16 mouse cellular contexts compared by ENCODE assay signal in the genomic region with DNA sequence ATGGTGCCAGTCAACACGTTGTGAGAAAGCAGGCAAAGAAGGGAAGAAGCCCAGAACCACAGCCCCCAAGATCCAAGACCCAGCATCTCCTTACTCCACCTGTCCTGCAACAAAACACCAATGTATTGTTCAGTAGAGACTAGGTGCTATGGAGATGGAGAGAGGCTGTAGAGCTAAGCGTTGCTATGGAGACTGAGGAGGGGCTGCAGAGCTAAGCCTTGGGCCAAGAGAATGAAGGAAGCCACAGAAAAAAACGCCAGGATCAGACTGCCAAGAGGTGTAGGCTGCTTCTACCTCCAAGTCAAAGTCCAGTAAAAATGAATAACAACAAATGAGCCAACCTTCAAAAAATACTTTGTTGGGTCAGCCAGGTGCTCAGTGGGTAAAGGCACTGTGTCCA. TPM values are rescaled to one million over a fixed set of nuclear protein-coding genes. Genes with fewer than 3 reads are reported as not detected.
DNase-seq lines count a peak whose midpoint lies in the region; ATAC-seq and TF ChIP-seq lines count a peak whose summit lies in the region.
"Not testable (repeated sequence)": the region's sequence is repeated elsewhere in the genome, so short reads cannot be mapped to it uniquely, and the experiment has no call there.
"Had no signal": no experiment of that assay in that cellular context is flagged by ENCODE, and none has a peak within 500 bp of the region (broad histone marks: within the 10 kb centered on the region; RNA-seq: fewer than 3 reads in every experiment).

No protein-coding gene starts in this region.

- not testable (repeated sequence) for H3K4me3 ChIP-seq in kidney, adult 2 months (ENCODE audit: insufficient read depth, low read depth, low read length); midbrain, embryonic 16.5 days (ENCODE audit: low read depth, low read length)

- not testable (repeated sequence) for TF ChIP-seq CTCF in kidney, adult 2 months (conservative IDR thresholded peaks at IDR 0.05; ENCODE audit: insufficient read depth, insufficient read length, low read depth, low read length)

- peak; percentile 54 for DNase-seq in ES-CJ7 (ENCODE audit: low read depth, low spot score)
- peak; percentile 57 for DNase-seq in ZHBTc4 (ENCODE audit: low read depth, low spot score)
- DNase-seq in heart, adult 11 months: peak; percentile 79
- DNase-seq in kidney, adult 2 months: peak; percentile 33

- H3K4me1 ChIP-seq in kidney, adult 2 months (ENCODE audit: control insufficient read depth, insufficient read depth, low read length); midbrain, embryonic 16.5 days (ENCODE audit: control insufficient read depth, insufficient read depth, low read length): not testable (repeated sequence)

- not testable (repeated sequence) for H3K9me3 ChIP-seq in midbrain, embryonic 16.5 days (replicated peaks; ENCODE audit: control insufficient read depth, low read length, poor library complexity, severe bottlenecking)

- 20% methylated on average over 3 of the region's 3 CpGs for WGBS in kidney, adult 2 months
- 13% methylated on average over 3 of the region's 3 CpGs for WGBS in midbrain, embryonic 16.5 days

- TF ChIP-seq POLR2A in kidney, adult 2 months (IDR thresholded peaks at IDR 0.05; ENCODE audit: low read depth, low read length): not testable (repeated sequence)

- H3K27me3 ChIP-seq in kidney, adult 2 months (replicated peaks; ENCODE audit: control insufficient read depth, insufficient read depth, low read length); midbrain, embryonic 16.5 days (ENCODE audit: control insufficient read depth, insufficient read depth, low read depth, low read length): not testable (repeated sequence)

- ATAC-seq in midbrain, embryonic 16.5 days: peak; percentile 57; the same call in 1 of the 2 replicates

- not testable (repeated sequence) for H3K36me3 ChIP-seq in kidney, adult 2 months (ENCODE audit: control insufficient read depth, insufficient read depth, low read length); midbrain, embryonic 16.5 days (ENCODE audit: control insufficient read depth, insufficient read depth, low read length)

- not testable (repeated sequence) for H3K9ac ChIP-seq in midbrain, embryonic 16.5 days (ENCODE audit: low read depth, low read length)

- H3K27ac ChIP-seq in kidney, adult 2 months (ENCODE audit: insufficient read depth, low read depth, low read length); midbrain, embryonic 16.5 days (ENCODE audit: low read length): not testable (repeated sequence)

- not testable (repeated sequence) for H3K4me2 ChIP-seq in midbrain, embryonic 16.5 days (ENCODE audit: low read length)

RNA-seq across cellular contexts. Expression of a gene that starts 4.9 kb away (rescaled TPM):
- 0.15 and 0.36 TPM in 2 replicates for polyA plus RNA-seq in kidney, adult 2 months (2012; rRNA removed)
- polyA plus RNA-seq in midbrain, embryonic 16.5 days (2015; fragmentation: Nextera tagmentation; extraction: Ambion mirVana): not detected in 2 replicates
- polyA plus RNA-seq: brain, embryonic 14.5 days; embryonic facial prominence, embryonic 11.5 days; embryonic facial prominence, embryonic 13.5 days; embryonic facial prominence, embryonic 15.5 days; erythroblast, embryonic 14.5 days; forebrain, embryonic 10.5 days; forebrain, embryonic 13.5 days; forebrain, embryonic 15.5 days; forebrain, postnatal 0 days had no signal

RNA-seq across cellular contexts. Expression of a gene that starts 12.7 kb away (rescaled TPM):
- polyA plus RNA-seq in kidney, adult 2 months (2012; rRNA removed): 0.19 TPM in 1 of 2 replicates, not detected in the other
- not detected in 2 replicates for polyA plus RNA-seq in midbrain, embryonic 16.5 days (2015; fragmentation: Nextera tagmentation; extraction: Ambion mirVana)
- polyA plus RNA-seq: adrenal gland, adult 2 months; brain, embryonic 14.5 days; embryonic facial prominence, embryonic 11.5 days; embryonic facial prominence, embryonic 13.5 days; embryonic facial prominence, embryonic 15.5 days; forebrain, embryonic 10.5 days; forebrain, embryonic 13.5 days; forebrain, embryonic 15.5 days; forebrain, postnatal 0 days had no signal

RNA-seq across cellular contexts. Expression of a gene that starts 51.8 kb away (rescaled TPM):
- polyA plus RNA-seq in kidney, adult 2 months (2012; rRNA removed): 0.14 TPM in 1 of 2 replicates, not detected in the other
- not detected in 2 replicates for polyA plus RNA-seq in midbrain, embryonic 16.5 days (2015; fragmentation: Nextera tagmentation; extraction: Ambion mirVana)
- polyA plus RNA-seq: adrenal gland, adult 2 months; brain, embryonic 14.5 days; embryonic facial prominence, embryonic 11.5 days; embryonic facial prominence, embryonic 13.5 days; embryonic facial prominence, embryonic 15.5 days; erythroblast, embryonic 14.5 days; forebrain, embryonic 10.5 days; forebrain, embryonic 13.5 days; forebrain, embryonic 15.5 days; forebrain, postnatal 0 days had no signal

RNA-seq across cellular contexts. Expression of a gene that starts 58.4 kb away (rescaled TPM):
- 13.9 and 14.8 TPM in 2 replicates for polyA plus RNA-seq in kidney, adult 2 months (2012; rRNA removed)
- polyA plus RNA-seq in midbrain, embryonic 16.5 days (2015; fragmentation: Nextera tagmentation; extraction: Ambion mirVana): not detected in 2 replicates
- polyA plus RNA-seq: adrenal gland, adult 2 months; brain, embryonic 14.5 days; CD4-positive, CD25-positive, alpha-beta regulatory T cell, adult 4 months; embryonic facial prominence, embryonic 11.5 days; embryonic facial prominence, embryonic 13.5 days; erythroblast, embryonic 14.5 days; forebrain, embryonic 10.5 days; forebrain, embryonic 13.5 days; forebrain, embryonic 15.5 days; forebrain, postnatal 0 days had no signal
